Mouse (Mus musculus) kidney, adult 2 months (tissue): ENCODE results near the gene Arih2.

ENCODE experiments used
- CTCF ChIP-seq: fragments of 200-500 bp; conservative IDR thresholded peaks from 2 replicates; pipeline ENCODE4 v1.5.1; 2011; ENCODE audit warnings: low read depth, mild to moderate bottlenecking, control low read depth, low read length, moderate library complexity, mixed read lengths; ENCODE audit not compliant: insufficient read depth, insufficient read length
- POLR2A ChIP-seq: fragments of 200-500 bp; IDR thresholded peaks from one replicate; pipeline ENCODE4 v1.6.1; 2011; ENCODE audit warnings: low read depth, low read length, control low read depth

DNA sequence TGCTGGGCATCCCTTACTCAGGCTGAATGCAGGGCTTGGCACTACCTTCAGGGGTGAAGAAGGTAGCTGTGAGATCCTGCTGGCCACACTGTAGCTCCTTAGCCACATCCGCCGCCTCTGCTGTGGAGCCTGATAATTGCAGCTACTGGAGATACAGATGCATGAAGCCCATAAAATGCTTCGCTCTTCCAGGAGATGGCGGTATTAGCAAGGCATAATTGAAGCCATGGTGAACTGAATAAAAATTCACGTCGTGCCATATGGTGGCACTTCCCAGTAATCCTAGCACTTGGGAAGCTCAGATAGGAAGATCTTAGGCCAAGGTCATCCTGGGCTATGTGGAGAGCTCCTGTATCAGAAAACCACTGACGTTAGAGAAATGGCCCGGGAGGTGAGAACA lies 20.7 kb upstream of the Arih2 start:
- no peak for TF ChIP-seq POLR2A
- TF ChIP-seq CTCF = no peak
